Mouse (Mus musculus): ENCODE results near the gene Zfp423. TPM values are rescaled to one million over a fixed set of nuclear protein-coding genes. Genes with fewer than 3 reads are reported as not detected.

Gene Zfp423
- polyA plus RNA-seq, 1 experiment from 2014 or later = 7.0 TPM

- Histone ChIP-seq H3K36me3 (ENCODE audit: control insufficient read depth, insufficient read depth, low read length) (no peaks in the 10 kb centered on the region), H3K27me3 (ENCODE audit: control insufficient read depth, insufficient read depth, low read length) (no peaks in the 10 kb centered on the region), H3K4me1 (ENCODE audit: control insufficient read depth, insufficient read depth, low read length) (no peaks in the 10 kb centered on the region), H3K9me3 (replicated peaks; ENCODE audit: control insufficient read depth, low read length) (no peaks in the 10 kb centered on the region), H3K4me3 (replicated peaks; ENCODE audit: low read length) (no peak overlapping the region), H3K4me2 (ENCODE audit: low read depth, low read length) (no peak overlapping the region), H3K27ac (ENCODE audit: low read length) (no peak overlapping the region), H3K9ac (ENCODE audit: low read length) (no peak overlapping the region)
- 80% methylated on average over 3 of the region's 3 CpGs for WGBS
- ATAC-seq (ENCODE audit: insufficient read depth, low FRiP score) = no peak
Observed at GRCm38 (mm10) chr8:87775889-87776288, 183.5 kb downstream of the Zfp423 start.

GRCm38 (mm10) chr8:87774966-87775365 lies 184.4 kb downstream of the Zfp423 start:
- no peak overlapping the region for H3K27ac ChIP-seq (ENCODE audit: low read length)
- no peak overlapping the region for H3K4me2 ChIP-seq (ENCODE audit: low read depth, low read length)
- ATAC-seq (ENCODE audit: insufficient read depth, low FRiP score) = no peak
- H3K4me1 ChIP-seq (ENCODE audit: control insufficient read depth, insufficient read depth, low read length) = no peaks in the 10 kb centered on the region
- no peaks in the 10 kb centered on the region for H3K36me3 ChIP-seq (ENCODE audit: control insufficient read depth, insufficient read depth, low read length)
- no peaks in the 10 kb centered on the region for H3K27me3 ChIP-seq (ENCODE audit: control insufficient read depth, insufficient read depth, low read length)
- H3K9me3 ChIP-seq (replicated peaks; ENCODE audit: control insufficient read depth, low read length) = no peaks in the 10 kb centered on the region
- H3K4me3 ChIP-seq (replicated peaks; ENCODE audit: low read length) = no peak overlapping the region
- 56% methylated on average over 2 of the region's 2 CpGs for WGBS
- H3K9ac ChIP-seq (ENCODE audit: low read length) = no peak overlapping the region

GRCm38 (mm10) chr8:87772894-87773502 lies 186.4 kb downstream of the Zfp423 start:
- ATAC-seq (ENCODE audit: insufficient read depth, low FRiP score) = no peak

GRCm38 (mm10) chr8:87767882-87768281 lies 191.5 kb downstream of the Zfp423 start:
- H3K27ac ChIP-seq (ENCODE audit: low read length) = no peak overlapping the region
- H3K27me3 ChIP-seq (ENCODE audit: control insufficient read depth, insufficient read depth, low read length) = no peaks in the 10 kb centered on the region
- 74% methylated on average over 9 of the region's 9 CpGs for WGBS

More at GRCm38 (mm10) chr8:87772894-87773502, 186.4 kb downstream of the Zfp423 start:
- H3K27ac ChIP-seq (ENCODE audit: low read length) = no peak overlapping the region
- H3K9ac ChIP-seq (ENCODE audit: low read length) = 0 out of 2 replicates have a peak overlapping the region, but pooled peaks have one; percentile 21
- no peaks in the 10 kb centered on the region for H3K36me3 ChIP-seq (ENCODE audit: control insufficient read depth, insufficient read depth, low read length)
- no peak overlapping the region for H3K4me3 ChIP-seq (replicated peaks; ENCODE audit: low read length)
- H3K4me2 ChIP-seq (ENCODE audit: low read depth, low read length) = no peak overlapping the region
- no peaks in the 10 kb centered on the region for H3K9me3 ChIP-seq (replicated peaks; ENCODE audit: control insufficient read depth, low read length)
- 77% methylated on average over 14 of the region's 14 CpGs for whole genome bisulfite sequencing
- H3K27me3 ChIP-seq (ENCODE audit: control insufficient read depth, insufficient read depth, low read length) = no peaks in the 10 kb centered on the region
- H3K4me1 ChIP-seq (ENCODE audit: control insufficient read depth, insufficient read depth, low read length) = no peaks in the 10 kb centered on the region

GRCm38 (mm10) chr8:87765276-87765675 lies 194.1 kb downstream of the Zfp423 start:
- H3K36me3 ChIP-seq (ENCODE audit: control insufficient read depth, insufficient read depth, low read length) = no peaks in the 10 kb centered on the region
- H3K4me3 ChIP-seq (replicated peaks; ENCODE audit: low read length) = no peak overlapping the region
- WGBS = 73% methylated on average over 3 of the region's 3 CpGs
- H3K4me2 ChIP-seq (ENCODE audit: low read depth, low read length) = no peak overlapping the region
- H3K9me3 ChIP-seq (replicated peaks; ENCODE audit: control insufficient read depth, low read length) = no peaks in the 10 kb centered on the region
- no peak for ATAC-seq (ENCODE audit: insufficient read depth, low FRiP score)
- H3K27ac ChIP-seq (ENCODE audit: low read length) = no peak overlapping the region
- no peaks in the 10 kb centered on the region for H3K27me3 ChIP-seq (ENCODE audit: control insufficient read depth, insufficient read depth, low read length)
- no peaks in the 10 kb centered on the region for H3K4me1 ChIP-seq (ENCODE audit: control insufficient read depth, insufficient read depth, low read length)
- H3K9ac ChIP-seq (ENCODE audit: low read length) = no peak overlapping the region

More at GRCm38 (mm10) chr8:87767882-87768281, 191.5 kb downstream of the Zfp423 start:
- Histone ChIP-seq H3K36me3 (ENCODE audit: control insufficient read depth, insufficient read depth, low read length) (no peaks in the 10 kb centered on the region), H3K4me1 (ENCODE audit: control insufficient read depth, insufficient read depth, low read length) (no peaks in the 10 kb centered on the region), H3K4me2 (ENCODE audit: low read depth, low read length) (no peak overlapping the region), H3K9me3 (replicated peaks; ENCODE audit: control insufficient read depth, low read length) (no peaks in the 10 kb centered on the region), H3K4me3 (replicated peaks; ENCODE audit: low read length) (no peak overlapping the region), H3K9ac (ENCODE audit: low read length) (no peak overlapping the region)
- ATAC-seq (ENCODE audit: insufficient read depth, low FRiP score) = no peak

- Histone ChIP-seq H3K9me3 (replicated peaks; ENCODE audit: control insufficient read depth, low read length) (no peaks in the 10 kb centered on the region), H3K36me3 (ENCODE audit: control insufficient read depth, insufficient read depth, low read length) (no peaks in the 10 kb centered on the region), H3K4me2 (ENCODE audit: low read depth, low read length) (no peak overlapping the region), H3K27me3 (ENCODE audit: control insufficient read depth, insufficient read depth, low read length) (no peaks in the 10 kb centered on the region), H3K4me3 (replicated peaks; ENCODE audit: low read length) (no peak overlapping the region), H3K27ac (ENCODE audit: low read length) (no peak overlapping the region), H3K4me1 (ENCODE audit: control insufficient read depth, insufficient read depth, low read length) (no peaks in the 10 kb centered on the region), H3K9ac (ENCODE audit: low read length) (no peak overlapping the region)
- 57% methylated on average over 8 of the region's 8 CpGs for WGBS
- peak; percentile 50; the same call in 1 of the 2 replicates for ATAC-seq (ENCODE audit: insufficient read depth, low FRiP score)
Observed at GRCm38 (mm10) chr8:87758750-87759149, 200.6 kb downstream of the Zfp423 start.

- H3K4me1 ChIP-seq (ENCODE audit: control insufficient read depth, insufficient read depth, low read length) = no peaks in the 10 kb centered on the region; the same call in 1 of the 2 replicates
- WGBS = 72% methylated on average over 8 of the region's 8 CpGs
- no peak overlapping the region for H3K27ac ChIP-seq (ENCODE audit: low read length)
- no peaks in the 10 kb centered on the region for H3K36me3 ChIP-seq (ENCODE audit: control insufficient read depth, insufficient read depth, low read length)
- no peaks in the 10 kb centered on the region for H3K27me3 ChIP-seq (ENCODE audit: control insufficient read depth, insufficient read depth, low read length)
- no peak overlapping the region for H3K9ac ChIP-seq (ENCODE audit: low read length)
- ATAC-seq (ENCODE audit: insufficient read depth, low FRiP score) = peak; percentile 70; the same call in 1 of the 2 replicates
- H3K4me3 ChIP-seq (replicated peaks; ENCODE audit: low read length) = no peak overlapping the region
- no peaks in the 10 kb centered on the region for H3K9me3 ChIP-seq (replicated peaks; ENCODE audit: control insufficient read depth, low read length)
- H3K4me2 ChIP-seq (ENCODE audit: low read depth, low read length) = no peak overlapping the region
Observed at GRCm38 (mm10) chr8:87754853-87755252, 204.5 kb downstream of the Zfp423 start.

GRCm38 (mm10) chr8:87753636-87754035 lies 205.8 kb downstream of the Zfp423 start:
- Histone ChIP-seq H3K4me3 (replicated peaks; ENCODE audit: low read length) (no peak overlapping the region), H3K9ac (ENCODE audit: low read length) (no peak overlapping the region), H3K36me3 (ENCODE audit: control insufficient read depth, insufficient read depth, low read length) (no peaks in the 10 kb centered on the region), H3K4me2 (ENCODE audit: low read depth, low read length) (no peak overlapping the region), H3K4me1 (ENCODE audit: control insufficient read depth, insufficient read depth, low read length) (no peaks in the 10 kb centered on the region; the same call in 1 of the 2 replicates), H3K27me3 (ENCODE audit: control insufficient read depth, insufficient read depth, low read length) (no peaks in the 10 kb centered on the region), H3K9me3 (replicated peaks; ENCODE audit: control insufficient read depth, low read length) (no peaks in the 10 kb centered on the region), H3K27ac (ENCODE audit: low read length) (no peak overlapping the region)
- 68% methylated on average over 2 of the region's 2 CpGs for WGBS
- ATAC-seq (ENCODE audit: insufficient read depth, low FRiP score) = no peak

GRCm38 (mm10) chr8:87753148-87753547 lies 206.2 kb downstream of the Zfp423 start:
- Histone ChIP-seq H3K9ac (ENCODE audit: low read length) (no peak overlapping the region), H3K36me3 (ENCODE audit: control insufficient read depth, insufficient read depth, low read length) (no peaks in the 10 kb centered on the region), H3K4me2 (ENCODE audit: low read depth, low read length) (no peak overlapping the region), H3K27ac (ENCODE audit: low read length) (no peak overlapping the region), H3K9me3 (replicated peaks; ENCODE audit: control insufficient read depth, low read length) (no peaks in the 10 kb centered on the region), H3K4me1 (ENCODE audit: control insufficient read depth, insufficient read depth, low read length) (no peaks in the 10 kb centered on the region; the same call in 1 of the 2 replicates), H3K27me3 (ENCODE audit: control insufficient read depth, insufficient read depth, low read length) (no peaks in the 10 kb centered on the region), H3K4me3 (replicated peaks; ENCODE audit: low read length) (no peak overlapping the region)
- ATAC-seq (ENCODE audit: insufficient read depth, low FRiP score) = no peak
- 66% methylated on average over 8 of the region's 8 CpGs for WGBS
